Mouse (Mus musculus): ENCODE results near the gene Rps6ka1.

DNA sequence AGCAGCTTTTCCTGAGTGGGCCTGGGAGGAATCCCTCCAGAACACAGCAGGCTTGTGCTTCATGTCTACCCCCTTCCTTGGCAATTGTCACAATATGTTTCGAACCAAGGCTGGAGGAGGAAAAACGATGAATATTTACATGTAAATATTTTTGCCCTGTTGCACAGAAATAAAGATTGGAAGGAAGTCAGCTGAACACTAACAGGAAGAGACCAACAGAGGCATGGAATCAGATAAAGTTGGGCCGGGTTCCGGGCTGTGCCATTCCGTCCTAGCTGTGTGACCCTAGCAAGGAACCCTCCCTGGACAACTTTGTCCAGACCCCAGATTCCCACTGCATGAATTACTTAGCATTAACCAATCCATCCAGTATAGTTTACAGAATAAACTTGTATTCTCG lies 20.5 kb upstream of the Rps6ka1 start:
- TF ChIP-seq CTCF (IDR thresholded peaks at IDR 0.05; ENCODE audit: low read depth, low read length) (no peak), POLR2A (IDR thresholded peaks at IDR 0.05; ENCODE audit: extremely low read depth, insufficient read depth, low read length) (no peak)
